Mouse (Mus musculus): ENCODE results near the gene Fopnl. TPM values are rescaled to one million over a fixed set of nuclear protein-coding genes. Genes with fewer than 3 reads are reported as not detected.

The Fopnl gene
- total RNA-seq, 2 experiments from 2014 or later = 39.4 to 77.0 TPM

GRCm38 (mm10) chr16:14308245-14309073 is 8.7 kb downstream of the Fopnl start:
- no peak for ATAC-seq (ENCODE audit: poor library complexity, severe bottlenecking)

- peak; percentile 70 for ATAC-seq (ENCODE audit: poor library complexity, severe bottlenecking)
These were observed 9.8 kb downstream of the Fopnl start for GRCm38 (mm10) chr16:14307373-14307772.

GRCm38 (mm10) chr16:14306451-14306850 is 10.8 kb downstream of the Fopnl start:
- ATAC-seq (ENCODE audit: poor library complexity, severe bottlenecking) = no peak

- ATAC-seq (ENCODE audit: poor library complexity, severe bottlenecking) = no peak
These were observed 12.4 kb downstream of the Fopnl start for GRCm38 (mm10) chr16:14304791-14305190.

- no peak for ATAC-seq (ENCODE audit: poor library complexity, severe bottlenecking)
These were observed 13.5 kb downstream of the Fopnl start for GRCm38 (mm10) chr16:14303676-14304075.

- ATAC-seq (ENCODE audit: poor library complexity, severe bottlenecking) = no peak
These were observed 14.1 kb downstream of the Fopnl start for GRCm38 (mm10) chr16:14303148-14303547.

- no peak for ATAC-seq (ENCODE audit: poor library complexity, severe bottlenecking)
These were observed 18.7 kb downstream of the Fopnl start for GRCm38 (mm10) chr16:14298461-14298860.

GRCm38 (mm10) chr16:14297746-14298145 is 19.5 kb downstream of the Fopnl start:
- ATAC-seq (ENCODE audit: poor library complexity, severe bottlenecking) = no peak

- no peak for ATAC-seq (ENCODE audit: poor library complexity, severe bottlenecking)
These were observed 20.1 kb downstream of the Fopnl start for GRCm38 (mm10) chr16:14297137-14297536.

- no peak for ATAC-seq (ENCODE audit: poor library complexity, severe bottlenecking)
These were observed 20.6 kb downstream of the Fopnl start for GRCm38 (mm10) chr16:14296544-14297124.

- no peak for ATAC-seq (ENCODE audit: poor library complexity, severe bottlenecking)
These were observed 21.9 kb downstream of the Fopnl start for GRCm38 (mm10) chr16:14295291-14295690.

GRCm38 (mm10) chr16:14292205-14293199 is 24.7 kb downstream of the Fopnl start:
- no peak for ATAC-seq (ENCODE audit: poor library complexity, severe bottlenecking)

GRCm38 (mm10) chr16:14291223-14291622 is 26.0 kb downstream of the Fopnl start, which contains the start of gene Myh11:
TSS of gene Myh11 (minus strand) at chr16:14291372.
- ATAC-seq (ENCODE audit: poor library complexity, severe bottlenecking) = peak; percentile 80

- no peak for ATAC-seq (ENCODE audit: poor library complexity, severe bottlenecking)
These were observed 44.7 kb downstream of the Fopnl start for GRCm38 (mm10) chr16:14272374-14272965.

- ATAC-seq (ENCODE audit: poor library complexity, severe bottlenecking) = no peak
These were observed 51.8 kb downstream of the Fopnl start for GRCm38 (mm10) chr16:14265203-14265920.

- ATAC-seq (ENCODE audit: poor library complexity, severe bottlenecking) = no peak
These were observed 52.7 kb downstream of the Fopnl start for GRCm38 (mm10) chr16:14264504-14264903.

GRCm38 (mm10) chr16:14263241-14263640 is 54.0 kb downstream of the Fopnl start:
- no peak for ATAC-seq (ENCODE audit: poor library complexity, severe bottlenecking)

- ATAC-seq (ENCODE audit: poor library complexity, severe bottlenecking) = no peak
These were observed 54.8 kb downstream of the Fopnl start for GRCm38 (mm10) chr16:14262410-14262809.

- no peak for ATAC-seq (ENCODE audit: poor library complexity, severe bottlenecking)
These were observed 58.3 kb downstream of the Fopnl start for GRCm38 (mm10) chr16:14258856-14259255.

GRCm38 (mm10) chr16:14253586-14253985 is 63.6 kb downstream of the Fopnl start:
- no peak for ATAC-seq (ENCODE audit: poor library complexity, severe bottlenecking)

Measured in megakaryocyte, adult 5-6 weeks (primary cell).